Mouse (Mus musculus): ENCODE measurements around the gene Zfp3. TPM values are rescaled to one million over a fixed set of nuclear protein-coding genes. Genes with fewer than 3 reads are reported as not detected.

Gene Zfp3
- 1.2 TPM in 2 replicates for polyA plus RNA-seq (2012; rRNA removed)

GRCm38 (mm10) chr11:70763936-70764808 lies at the start of gene Zfp3:
Gene Zfp3, plus strand, starts transcription at chr11:70764209.
- no peaks in the 10 kb centered on the region for H3K27me3 ChIP-seq (ENCODE audit: control insufficient read depth, insufficient read depth, low read length)
- peak within 1 kb of the TSS; percentile 91 for H3K27ac ChIP-seq (ENCODE audit: control insufficient read depth, insufficient read depth, low read depth, low read length)
- peaks cover 3% of the 10 kb centered on the region; the same call in 1 of the 2 replicates for H3K4me1 ChIP-seq (ENCODE audit: control insufficient read depth, insufficient read depth, low read length)
- TF ChIP-seq CTCF (IDR thresholded peaks at IDR 0.05; ENCODE audit: control insufficient read depth, insufficient read depth, insufficient replicate concordance, low read depth, low read length) (no peak), POLR2A (IDR thresholded peaks at IDR 0.05; ENCODE audit: control insufficient read depth, low read depth, low read length) (peak; percentile 56; the same call in 1 of the 2 replicates)
- H3K4me3 ChIP-seq (ENCODE audit: control insufficient read depth, low read depth, low read length) = peak within 1 kb of the TSS; percentile 93
- no peaks in the 10 kb centered on the region for H3K36me3 ChIP-seq (ENCODE audit: control insufficient read depth, insufficient read depth, low read length)

GRCm38 (mm10) chr11:70715832-70716231 lies 48.2 kb upstream of the Zfp3 start:
- Histone ChIP-seq H3K36me3 (ENCODE audit: control insufficient read depth, insufficient read depth, low read length) (no peaks in the 10 kb centered on the region), H3K4me1 (ENCODE audit: control insufficient read depth, insufficient read depth, low read length) (no peaks in the 10 kb centered on the region), H3K27me3 (ENCODE audit: control insufficient read depth, insufficient read depth, low read length) (no peaks in the 10 kb centered on the region), H3K27ac (ENCODE audit: control insufficient read depth, insufficient read depth, low read depth, low read length) (no peak overlapping the region), H3K4me3 (ENCODE audit: control insufficient read depth, low read depth, low read length) (no peak overlapping the region)
- no peak for TF ChIP-seq CTCF (IDR thresholded peaks at IDR 0.05; ENCODE audit: control insufficient read depth, insufficient read depth, insufficient replicate concordance, low read depth, low read length)
- no peak for TF ChIP-seq POLR2A (IDR thresholded peaks at IDR 0.05; ENCODE audit: control insufficient read depth, low read depth, low read length)

- H3K27ac ChIP-seq (ENCODE audit: control insufficient read depth, insufficient read depth, low read depth, low read length) = no peak overlapping the region
- no peaks in the 10 kb centered on the region for H3K4me1 ChIP-seq (ENCODE audit: control insufficient read depth, insufficient read depth, low read length)
- TF ChIP-seq POLR2A (IDR thresholded peaks at IDR 0.05; ENCODE audit: control insufficient read depth, low read depth, low read length) (no peak), CTCF (IDR thresholded peaks at IDR 0.05; ENCODE audit: control insufficient read depth, insufficient read depth, insufficient replicate concordance, low read depth, low read length) (no peak)
- no peak overlapping the region for H3K4me3 ChIP-seq (ENCODE audit: control insufficient read depth, low read depth, low read length)
- H3K36me3 ChIP-seq (ENCODE audit: control insufficient read depth, insufficient read depth, low read length) = no peaks in the 10 kb centered on the region
- no peaks in the 10 kb centered on the region for H3K27me3 ChIP-seq (ENCODE audit: control insufficient read depth, insufficient read depth, low read length)
Observed at GRCm38 (mm10) chr11:70718481-70718880, 45.5 kb upstream of the Zfp3 start.

GRCm38 (mm10) chr11:70720567-70720966 lies 43.4 kb upstream of the Zfp3 start:
- H3K27me3 ChIP-seq (ENCODE audit: control insufficient read depth, insufficient read depth, low read length) = no peaks in the 10 kb centered on the region
- H3K27ac ChIP-seq (ENCODE audit: control insufficient read depth, insufficient read depth, low read depth, low read length) = no peak overlapping the region
- H3K4me3 ChIP-seq (ENCODE audit: control insufficient read depth, low read depth, low read length) = no peak overlapping the region
- H3K4me1 ChIP-seq (ENCODE audit: control insufficient read depth, insufficient read depth, low read length) = no peaks in the 10 kb centered on the region
- no peaks in the 10 kb centered on the region for H3K36me3 ChIP-seq (ENCODE audit: control insufficient read depth, insufficient read depth, low read length)
- TF ChIP-seq CTCF (IDR thresholded peaks at IDR 0.05; ENCODE audit: control insufficient read depth, insufficient read depth, insufficient replicate concordance, low read depth, low read length) (no peak), POLR2A (IDR thresholded peaks at IDR 0.05; ENCODE audit: control insufficient read depth, low read depth, low read length) (no peak)

- H3K4me1 ChIP-seq (ENCODE audit: control insufficient read depth, insufficient read depth, low read length) = no peaks in the 10 kb centered on the region
- no peaks in the 10 kb centered on the region for H3K36me3 ChIP-seq (ENCODE audit: control insufficient read depth, insufficient read depth, low read length)
- H3K4me3 ChIP-seq (ENCODE audit: control insufficient read depth, low read depth, low read length) = no peak overlapping the region
- H3K27ac ChIP-seq (ENCODE audit: control insufficient read depth, insufficient read depth, low read depth, low read length) = no peak overlapping the region
- H3K27me3 ChIP-seq (ENCODE audit: control insufficient read depth, insufficient read depth, low read length) = no peaks in the 10 kb centered on the region
- TF ChIP-seq POLR2A (IDR thresholded peaks at IDR 0.05; ENCODE audit: control insufficient read depth, low read depth, low read length) = no peak
- TF ChIP-seq CTCF (IDR thresholded peaks at IDR 0.05; ENCODE audit: control insufficient read depth, insufficient read depth, insufficient replicate concordance, low read depth, low read length) = no peak
Observed at GRCm38 (mm10) chr11:70721072-70721471, 42.9 kb upstream of the Zfp3 start.

GRCm38 (mm10) chr11:70724706-70725105 lies 39.3 kb upstream of the Zfp3 start:
- Histone ChIP-seq H3K4me3 (ENCODE audit: control insufficient read depth, low read depth, low read length) (no peak overlapping the region), H3K36me3 (ENCODE audit: control insufficient read depth, insufficient read depth, low read length) (no peaks in the 10 kb centered on the region), H3K4me1 (ENCODE audit: control insufficient read depth, insufficient read depth, low read length) (no peaks in the 10 kb centered on the region; the same call in 1 of the 2 replicates), H3K27me3 (ENCODE audit: control insufficient read depth, insufficient read depth, low read length) (no peaks in the 10 kb centered on the region), H3K27ac (ENCODE audit: control insufficient read depth, insufficient read depth, low read depth, low read length) (no peak overlapping the region)
- TF ChIP-seq POLR2A (IDR thresholded peaks at IDR 0.05; ENCODE audit: control insufficient read depth, low read depth, low read length) = no peak
- no peak for TF ChIP-seq CTCF (IDR thresholded peaks at IDR 0.05; ENCODE audit: control insufficient read depth, insufficient read depth, insufficient replicate concordance, low read depth, low read length)

GRCm38 (mm10) chr11:70726585-70726984 lies 37.4 kb upstream of the Zfp3 start:
- Histone ChIP-seq H3K4me1 (ENCODE audit: control insufficient read depth, insufficient read depth, low read length) (no peaks in the 10 kb centered on the region; the same call in none of the 2 replicates), H3K27ac (ENCODE audit: control insufficient read depth, insufficient read depth, low read depth, low read length) (no peak overlapping the region), H3K27me3 (ENCODE audit: control insufficient read depth, insufficient read depth, low read length) (no peaks in the 10 kb centered on the region), H3K36me3 (ENCODE audit: control insufficient read depth, insufficient read depth, low read length) (no peaks in the 10 kb centered on the region), H3K4me3 (ENCODE audit: control insufficient read depth, low read depth, low read length) (no peak overlapping the region)
- TF ChIP-seq CTCF (IDR thresholded peaks at IDR 0.05; ENCODE audit: control insufficient read depth, insufficient read depth, insufficient replicate concordance, low read depth, low read length) (no peak), POLR2A (IDR thresholded peaks at IDR 0.05; ENCODE audit: control insufficient read depth, low read depth, low read length) (no peak)

Data from testis, adult 2 months (tissue).